Mouse (Mus musculus) forebrain, embryonic 16.5 days (tissue): Measurements from ENCODE around the gene Ccdc167. TPM values are rescaled to one million over a fixed set of nuclear protein-coding genes. Genes with fewer than 3 reads are reported as not detected.

Experiments used
- ATAC-seq: fragments of 200-750 bp; cut with Nextera tagmentation; 2 replicates; pipeline ENCODE4 v1.8.0; 2017; ENCODE audit warnings: mild to moderate bottlenecking, moderate library complexity
- H3K27ac ChIP-seq: fragments of 300-500 bp; sonication (generic); 2 replicates; pipeline ENCODE4 v1.5.1; 2014; ENCODE audit warnings: low read length, control low read depth
- H3K27me3 ChIP-seq: fragments of 300-500 bp; sonication (generic); replicated peaks from 2 replicates; pipeline ENCODE4 v1.6.1; 2014; ENCODE audit warnings: low read length; ENCODE audit not compliant: control insufficient read depth, insufficient read depth
- H3K36me3 ChIP-seq: fragments of 300-500 bp; sonication (generic); 2 replicates; pipeline ENCODE4 v1.6.1; 2014; ENCODE audit not compliant: control insufficient read depth, insufficient read depth
- H3K4me1 ChIP-seq: fragments of 300-500 bp; sonication (generic); replicated peaks from 2 replicates; pipeline ENCODE4 v1.6.1; 2014; ENCODE audit warnings: low read length; ENCODE audit not compliant: control insufficient read depth, insufficient read depth
- H3K4me2 ChIP-seq: fragments of 300-500 bp; sonication (generic); 2 replicates; pipeline ENCODE4 v1.6.1; 2014; ENCODE audit warnings: mild to moderate bottlenecking, low read length, control low read depth
- H3K4me3 ChIP-seq: fragments of 300-500 bp; sonication (generic); replicated peaks from 2 replicates; pipeline ENCODE4 v1.5.1; 2014; ENCODE audit warnings: mild to moderate bottlenecking, low read length, control low read depth
- H3K9ac ChIP-seq: fragments of 300-500 bp; sonication (generic); replicated peaks from 2 replicates; pipeline ENCODE4 v1.6.1; 2014; ENCODE audit warnings: low read depth, low read length, control low read depth
- H3K9me3 ChIP-seq: fragments of 300-500 bp; sonication (generic); 2 replicates; pipeline ENCODE4 v1.6.1; 2016; ENCODE audit warnings: low read length; ENCODE audit not compliant: control insufficient read depth
- WGBS: fragments of 180-500 bp; shearing (Covaris S2); extraction: QIAGEN DNeasy Blood & Tissue Kit; methylation state at CpG from one replicate; pipeline ENCODE4 v1.1.7; 2014; 5-methylcytosine and 5-hydroxymethylcytosine counted together
- polyA plus RNA-seq: library from polyadenylated mRNA; unstranded; fragments of >200 nt; fragmentation: Nextera tagmentation; extraction: Ambion mirVana; gene quantifications from 2 replicates; pipeline ENCODE4 v1.2.1, GENCODE M21; 2015

Ccdc167 gene
- polyA plus RNA-seq, 1 experiment from 2014 or later, result 11.6 TPM

GRCm38 (mm10) chr17:29681669-29682068 lies 35.2 kb downstream of the Ccdc167 start:
- WGBS, result 93% methylated on average over 9 of the region's 9 CpGs
- peaks cover 20% of the 10 kb centered on the region for H3K36me3 ChIP-seq
- H3K4me3 ChIP-seq, result no peak overlapping the region
- H3K27me3 ChIP-seq, result no peaks in the 10 kb centered on the region
- H3K27ac ChIP-seq, result no peak overlapping the region
- H3K4me2 ChIP-seq, result no peak overlapping the region
- no peak for ATAC-seq
- H3K9ac ChIP-seq, result no peak overlapping the region
- H3K9me3 ChIP-seq, result no peaks in the 10 kb centered on the region
- H3K4me1 ChIP-seq, result peaks cover 18% of the 10 kb centered on the region

GRCm38 (mm10) chr17:29680921-29681320 lies 35.9 kb downstream of the Ccdc167 start:
- Histone ChIP-seq H3K36me3 (peaks cover 24% of the 10 kb centered on the region), H3K4me3 (no peak overlapping the region), H3K4me2 (no peak overlapping the region), H3K9ac (no peak overlapping the region), H3K27me3 (no peaks in the 10 kb centered on the region), H3K4me1 (peaks cover 18% of the 10 kb centered on the region), H3K9me3 (no peaks in the 10 kb centered on the region), H3K27ac (peak overlapping the region; percentile 80)
- 95% methylated on average over 2 of the region's 2 CpGs for WGBS
- no peak for ATAC-seq

GRCm38 (mm10) chr17:29680174-29680573 lies 36.7 kb downstream of the Ccdc167 start:
- Histone ChIP-seq H3K4me2 (no peak overlapping the region), H3K9me3 (no peaks in the 10 kb centered on the region), H3K36me3 (peaks cover 28% of the 10 kb centered on the region), H3K4me1 (peaks cover 18% of the 10 kb centered on the region), H3K9ac (no peak overlapping the region), H3K27me3 (no peaks in the 10 kb centered on the region), H3K4me3 (no peak overlapping the region), H3K27ac (peak overlapping the region; percentile 80)
- ATAC-seq, result peak; percentile 88
- 53% methylated on average over 2 of the region's 2 CpGs for WGBS

- 89% methylated on average over 6 of the region's 6 CpGs for WGBS
These were observed 37.6 kb downstream of the Ccdc167 start for GRCm38 (mm10) chr17:29679038-29679767.

GRCm38 (mm10) chr17:29678526-29678925 lies 38.3 kb downstream of the Ccdc167 start:
- ATAC-seq, result no peak

More at GRCm38 (mm10) chr17:29679038-29679767, 37.6 kb downstream of the Ccdc167 start:
- Histone ChIP-seq H3K4me2 (no peak overlapping the region), H3K4me3 (no peak overlapping the region), H3K27ac (no peak overlapping the region), H3K36me3 (peaks cover 24% of the 10 kb centered on the region), H3K4me1 (peaks cover 18% of the 10 kb centered on the region), H3K9me3 (no peaks in the 10 kb centered on the region), H3K27me3 (no peaks in the 10 kb centered on the region), H3K9ac (no peak overlapping the region)
- ATAC-seq, result no peak

GRCm38 (mm10) chr17:29673325-29673724 lies 43.5 kb downstream of the Ccdc167 start:
- H3K4me1 ChIP-seq, result peaks cover 7% of the 10 kb centered on the region
- WGBS, result 94% methylated on average over 4 of the region's 4 CpGs
- H3K4me3 ChIP-seq, result no peak overlapping the region
- H3K9ac ChIP-seq, result no peak overlapping the region
- no peaks in the 10 kb centered on the region for H3K9me3 ChIP-seq
- ATAC-seq, result no peak
- H3K27me3 ChIP-seq, result no peaks in the 10 kb centered on the region
- H3K36me3 ChIP-seq, result peaks cover 19% of the 10 kb centered on the region
- H3K4me2 ChIP-seq, result no peak overlapping the region
- no peak overlapping the region for H3K27ac ChIP-seq

More at GRCm38 (mm10) chr17:29678526-29678925, 38.3 kb downstream of the Ccdc167 start:
- H3K9me3 ChIP-seq, result no peaks in the 10 kb centered on the region
- H3K4me3 ChIP-seq, result no peak overlapping the region
- no peak overlapping the region for H3K4me2 ChIP-seq
- H3K4me1 ChIP-seq, result peaks cover 18% of the 10 kb centered on the region
- 85% methylated on average over 8 of the region's 8 CpGs for WGBS
- H3K27ac ChIP-seq, result no peak overlapping the region
- no peaks in the 10 kb centered on the region for H3K27me3 ChIP-seq
- H3K36me3 ChIP-seq, result peaks cover 24% of the 10 kb centered on the region
- no peak overlapping the region for H3K9ac ChIP-seq

GRCm38 (mm10) chr17:29671021-29671420 lies 45.8 kb downstream of the Ccdc167 start:
- H3K9ac ChIP-seq, result no peak overlapping the region
- WGBS, result 73% methylated on average over 2 of the region's 2 CpGs
- no peak for ATAC-seq
- no peak overlapping the region for H3K4me2 ChIP-seq
- H3K9me3 ChIP-seq, result no peaks in the 10 kb centered on the region
- no peak overlapping the region for H3K27ac ChIP-seq
- no peaks in the 10 kb centered on the region for H3K27me3 ChIP-seq
- H3K4me1 ChIP-seq, result peaks cover 14% of the 10 kb centered on the region
- no peak overlapping the region for H3K4me3 ChIP-seq
- peaks cover 8% of the 10 kb centered on the region for H3K36me3 ChIP-seq

- Histone ChIP-seq H3K4me3 (no peak overlapping the region), H3K27ac (no peak overlapping the region)
- ATAC-seq, result no peak
These were observed 46.9 kb downstream of the Ccdc167 start for GRCm38 (mm10) chr17:29669936-29670335.

GRCm38 (mm10) chr17:29669030-29669429 lies 47.8 kb downstream of the Ccdc167 start:
- H3K9me3 ChIP-seq, result no peaks in the 10 kb centered on the region
- WGBS, result 81% methylated on average over 4 of the region's 4 CpGs
- no peaks in the 10 kb centered on the region for H3K27me3 ChIP-seq
- H3K4me2 ChIP-seq, result no peak overlapping the region
- H3K4me3 ChIP-seq, result no peak overlapping the region
- no peak for ATAC-seq
- H3K4me1 ChIP-seq, result peaks cover 14% of the 10 kb centered on the region
- H3K36me3 ChIP-seq, result 0 out of 2 replicates have a peak, but pooled peaks cover 2% of the 10 kb centered on the region
- H3K9ac ChIP-seq, result no peak overlapping the region
- peak overlapping the region; percentile 69 for H3K27ac ChIP-seq

More at GRCm38 (mm10) chr17:29669936-29670335, 46.9 kb downstream of the Ccdc167 start:
- Histone ChIP-seq H3K36me3 (0 out of 2 replicates have a peak, but pooled peaks cover 2% of the 10 kb centered on the region), H3K4me2 (no peak overlapping the region), H3K4me1 (peaks cover 14% of the 10 kb centered on the region), H3K9me3 (no peaks in the 10 kb centered on the region), H3K27me3 (no peaks in the 10 kb centered on the region), H3K9ac (no peak overlapping the region)
